Mouse (Mus musculus) kidney, adult 2 months (tissue): ENCODE data around the gene Rbm39. TPM values are rescaled to one million over a fixed set of nuclear protein-coding genes. Genes with fewer than 3 reads are reported as not detected.

Source experiments
- DNase-seq: peaks from one replicate; pipeline ENCODE4 v3.0.0; 2021
- H3K27ac ChIP-seq: fragments of 200-500 bp; 2 replicates; pipeline ENCODE4 v1.5.1; 2012; ENCODE audit warnings: low read depth, low read length, control low read depth, inconsistent platforms; ENCODE audit not compliant: insufficient read depth
- H3K27me3 ChIP-seq: fragments of 200-500 bp; replicated peaks from 2 replicates; pipeline ENCODE4 v1.6.1; 2012; ENCODE audit warnings: mild to moderate bottlenecking, moderate library complexity, low read length, inconsistent platforms; ENCODE audit not compliant: control insufficient read depth, insufficient read depth
- H3K36me3 ChIP-seq: fragments of 200-500 bp; 2 replicates; pipeline ENCODE4 v1.6.1; 2012; ENCODE audit warnings: mild to moderate bottlenecking, moderate library complexity, low read length, inconsistent platforms; ENCODE audit not compliant: control insufficient read depth, insufficient read depth
- H3K4me1 ChIP-seq: fragments of 200-500 bp; 2 replicates; pipeline ENCODE4 v1.6.1; 2011; ENCODE audit warnings: low read length; ENCODE audit not compliant: control insufficient read depth, insufficient read depth
- H3K4me3 ChIP-seq: fragments of 200-500 bp; 2 replicates; pipeline ENCODE4 v1.5.1; 2011; ENCODE audit warnings: mild to moderate bottlenecking, low read depth, low read length, control low read depth; ENCODE audit not compliant: insufficient read depth
- CTCF ChIP-seq: fragments of 200-500 bp; conservative IDR thresholded peaks from 2 replicates; pipeline ENCODE4 v1.5.1; 2011; ENCODE audit warnings: low read depth, mild to moderate bottlenecking, control low read depth, low read length, moderate library complexity, mixed read lengths; ENCODE audit not compliant: insufficient read depth, insufficient read length
- POLR2A ChIP-seq: fragments of 200-500 bp; IDR thresholded peaks from one replicate; pipeline ENCODE4 v1.6.1; 2011; ENCODE audit warnings: low read depth, low read length, control low read depth
- WGBS: fragments of 180-500 bp; shearing (Covaris S2); methylation state at CpG from one replicate; pipeline ENCODE4 v1.1.7; 2018; 5-methylcytosine and 5-hydroxymethylcytosine counted together
- polyA plus RNA-seq: library from polyadenylated mRNA; depleted of rRNA; stranded (reverse); fragments of >200 nt; gene quantifications from 2 replicates; pipeline ENCODE4 v1.2.3, GENCODE M21; 2012; rRNA removed

Gene Rbm39
- polyA plus RNA-seq, 1 experiment, result 39.3 TPM

GRCm38 (mm10) chr2:156110627-156111357, 69.2 kb downstream of the Rbm39 start:
- H3K36me3 ChIP-seq, result no peaks in the 10 kb centered on the region
- WGBS, result under 1% methylated on average over 16 of the region's 16 CpGs

More at GRCm38 (mm10) chr2:156110627-156111357, 69.2 kb downstream of the Rbm39 start:
- H3K27ac ChIP-seq, result 0 out of 2 replicates have a peak overlapping the region, but pooled peaks have one; percentile 95
- peak overlapping the region; percentile 97 for H3K4me3 ChIP-seq
- no peak for TF ChIP-seq POLR2A
- no peak for TF ChIP-seq CTCF
- DNase-seq, result peak; percentile 10
- peaks cover 3% of the 10 kb centered on the region; the same call in 1 of the 2 replicates for H3K4me1 ChIP-seq
- no peaks in the 10 kb centered on the region for H3K27me3 ChIP-seq

Other genes starting within 250 kb of the Rbm39 start
- 64.1 and 74.9 TPM in 2 replicates for gene Uqcc1, start 249.9 kb downstream of the Rbm39 start, polyA plus RNA-seq
- gene Gm15557, start 239.5 kb downstream of the Rbm39 start, polyA plus RNA-seq, result not detected in 2 replicates
- 0.29 and 0.41 TPM in 2 replicates for gene Gdf5, start 234.9 kb downstream of the Rbm39 start, polyA plus RNA-seq
- 6.6 and 6.9 TPM in 2 replicates for gene Cep250, start 223.8 kb downstream of the Rbm39 start, polyA plus RNA-seq
- 2.6 and 2.9 TPM in 2 replicates for gene 6430550D23Rik, start 172.3 kb downstream of the Rbm39 start, polyA plus RNA-seq
- 327 and 345 TPM in 2 replicates for gene Ergic3, start 172.2 kb downstream of the Rbm39 start, polyA plus RNA-seq
- gene Fer1l4, start 127.3 kb downstream of the Rbm39 start, polyA plus RNA-seq, result 0.38 and 0.67 TPM in 2 replicates
- 3.3 and 3.6 TPM in 2 replicates for gene Spag4, start 115.1 kb downstream of the Rbm39 start, polyA plus RNA-seq
- gene Cpne1, start 68.3 kb downstream of the Rbm39 start, polyA plus RNA-seq, result 57.2 and 72.4 TPM in 2 replicates
- 13.2 and 14.8 TPM in 2 replicates for gene Rbm12, start 68.3 kb downstream of the Rbm39 start, polyA plus RNA-seq
- 1.9 and 2.6 TPM in 2 replicates for gene Gm28036, start 53.1 kb downstream of the Rbm39 start, polyA plus RNA-seq
- 396 and 507 TPM in 2 replicates for gene Romo1, start 36.2 kb downstream of the Rbm39 start, polyA plus RNA-seq
- gene Nfs1, start 36.1 kb downstream of the Rbm39 start, polyA plus RNA-seq, result 112 and 138 TPM in 2 replicates
- 14.6 and 16.3 TPM in 2 replicates for gene Phf20, start 16.2 kb upstream of the Rbm39 start, polyA plus RNA-seq
- 2.5 and 2.8 TPM in 2 replicates for gene Cnbd2, start 132.1 kb upstream of the Rbm39 start, polyA plus RNA-seq
- 154 and 230 TPM in 2 replicates for gene Scand1, start 132.5 kb upstream of the Rbm39 start, polyA plus RNA-seq
- gene Epb41l1, start 240.7 kb upstream of the Rbm39 start, polyA plus RNA-seq, result 38.1 and 38.7 TPM in 2 replicates